In genomic region chr2:49726672-49727071, GRCm38 (mm10) we compare ENCODE assay signal across 10 mouse cellular contexts.
A peak's percentile ranks its signal among the peaks of the same experiment; 100 is the strongest.
DNase-seq lines count a peak whose midpoint lies in the region; ATAC-seq and TF ChIP-seq lines count a peak whose summit lies in the region.
"Had no signal": no experiment of that assay in that cellular context is flagged by ENCODE, and none has a peak within 500 bp of the region (broad histone marks: within the 10 kb centered on the region; RNA-seq: fewer than 3 reads in every experiment).

No protein-coding gene starts in this region.

- no peak for DNase-seq in kidney, postnatal 10 days
- DNase-seq in forebrain, embryonic 11.5 days (ENCODE audit: low spot score) = no peak
- no peak for DNase-seq in urinary bladder, adult 18-20 months (ENCODE audit: low spot score in 2 of 2)
- no peak for DNase-seq in adrenal gland, postnatal 25 days
- no peak for DNase-seq in liver

- H3K27me3 ChIP-seq in kidney, embryonic 14.5 days (ENCODE audit: control insufficient read depth, insufficient read depth, low read length) = no peaks in the 10 kb centered on the region
- no peaks in the 10 kb centered on the region for H3K27me3 ChIP-seq in E14TG2a.4 (ENCODE audit: insufficient read depth, low read length)
- H3K27me3 ChIP-seq in forebrain, embryonic 11.5 days (ENCODE audit: control insufficient read depth, insufficient read depth, low read length) = no peaks in the 10 kb centered on the region
- H3K27me3 ChIP-seq in limb, embryonic 13.5 days = 0 out of 2 replicates have a peak, but pooled peaks cover 4% of the 10 kb centered on the region

- WGBS in kidney, embryonic 14.5 days = 89% methylated on average over 11 of the region's 11 CpGs
- 80% methylated on average over 11 of the region's 11 CpGs for WGBS in forebrain, embryonic 11.5 days
- WGBS in limb, embryonic 13.5 days = 78% methylated on average over 11 of the region's 11 CpGs

- 0 out of 2 replicates have a peak overlapping the region, but pooled peaks have one; percentile 4 for H3K27ac ChIP-seq in kidney, embryonic 14.5 days (ENCODE audit: low read depth, low read length)
- H3K27ac ChIP-seq in forebrain, embryonic 11.5 days (ENCODE audit: low read depth, low read length) = no peak overlapping the region
- H3K27ac ChIP-seq in limb, embryonic 13.5 days = no peak overlapping the region
- H3K27ac ChIP-seq: heart, embryonic 13.5 days; macrophage had no signal

- no peak overlapping the region for H3K9ac ChIP-seq in kidney, embryonic 14.5 days (ENCODE audit: low read depth, low read length)
- no peak overlapping the region for H3K9ac ChIP-seq in forebrain, embryonic 11.5 days (ENCODE audit: low read length)
- H3K9ac ChIP-seq in limb, embryonic 13.5 days = no peak overlapping the region
- H3K9ac ChIP-seq: heart, embryonic 13.5 days had no signal

- no peak for ATAC-seq in kidney, embryonic 14.5 days (ENCODE audit: low FRiP score, low TSS enrichment)
- peak; percentile 40; the same call in 1 of the 2 replicates for ATAC-seq in forebrain, embryonic 11.5 days (replicated peaks; ENCODE audit: low FRiP score)
- 0 out of 2 replicates have a peak, but pooled peaks have one; percentile 31 for ATAC-seq in limb, embryonic 13.5 days (ENCODE audit: low FRiP score, low read depth)

- H3K9me3 ChIP-seq in kidney, embryonic 14.5 days (ENCODE audit: control insufficient read depth, low read length) = no peaks in the 10 kb centered on the region
- H3K9me3 ChIP-seq in E14TG2a.4 (ENCODE audit: low read length) = no peaks in the 10 kb centered on the region
- no peaks in the 10 kb centered on the region for H3K9me3 ChIP-seq in forebrain, embryonic 11.5 days (ENCODE audit: control insufficient read depth, low read length)
- no peaks in the 10 kb centered on the region for H3K9me3 ChIP-seq in limb, embryonic 13.5 days
- H3K9me3 ChIP-seq: heart, embryonic 13.5 days had no signal

- H3K4me3 ChIP-seq in kidney, embryonic 14.5 days (ENCODE audit: low read length) = no peak overlapping the region
- 0 out of 2 replicates have a peak overlapping the region, but pooled peaks have one; percentile 32 for H3K4me3 ChIP-seq in E14TG2a.4 (replicated peaks; ENCODE audit: low read length)
- H3K4me3 ChIP-seq in forebrain, embryonic 11.5 days (ENCODE audit: low read depth, low read length) = no peak overlapping the region
- H3K4me3 ChIP-seq in limb, embryonic 13.5 days = no peak overlapping the region
- H3K4me3 ChIP-seq: heart, embryonic 13.5 days had no signal

- H3K4me2 ChIP-seq in kidney, embryonic 14.5 days (replicated peaks; ENCODE audit: low read depth, low read length) = no peak overlapping the region
- no peak overlapping the region for H3K4me2 ChIP-seq in forebrain, embryonic 11.5 days (ENCODE audit: low read depth, low read length, severe bottlenecking)
- no peak overlapping the region for H3K4me2 ChIP-seq in limb, embryonic 13.5 days (replicated peaks)
- H3K4me2 ChIP-seq: heart, embryonic 13.5 days had no signal

- H3K4me1 ChIP-seq in kidney, embryonic 14.5 days (ENCODE audit: control insufficient read depth, insufficient read depth, low read length) = no peaks in the 10 kb centered on the region; the same call in 1 of the 2 replicates
- peaks cover 29% of the 10 kb centered on the region for H3K4me1 ChIP-seq in E14TG2a.4 (replicated peaks; ENCODE audit: low read depth, low read length)
- H3K4me1 ChIP-seq in forebrain, embryonic 11.5 days (replicated peaks; ENCODE audit: control insufficient read depth, insufficient read depth, low read length) = peaks cover 12% of the 10 kb centered on the region; the same call in 1 of the 2 replicates
- peaks cover 35% of the 10 kb centered on the region for H3K4me1 ChIP-seq in limb, embryonic 13.5 days

- H3K36me3 ChIP-seq in kidney, embryonic 14.5 days (ENCODE audit: control insufficient read depth, insufficient read depth, low read length) = no peaks in the 10 kb centered on the region; the same call in 1 of the 2 replicates
- H3K36me3 ChIP-seq in E14TG2a.4 (ENCODE audit: insufficient read depth, low read length) = peaks cover 28% of the 10 kb centered on the region; the same call in 1 of the 2 replicates
- H3K36me3 ChIP-seq in forebrain, embryonic 11.5 days (ENCODE audit: control insufficient read depth, insufficient read depth, low read length) = peaks cover 2% of the 10 kb centered on the region
- peaks cover 12% of the 10 kb centered on the region for H3K36me3 ChIP-seq in limb, embryonic 13.5 days
- H3K36me3 ChIP-seq: heart, embryonic 13.5 days had no signal

- no peak for TF ChIP-seq CTCF in E14TG2a.4 (conservative IDR thresholded peaks at IDR 0.05; ENCODE audit: low read length)
